Mouse (Mus musculus) right cerebral cortex, postnatal 10 days (tissue): ENCODE data around the gene Fosl2.

ENCODE experiments used
- DNase-seq, 2 experiments: peaks; one replicate each; pipeline ENCODE4 v3.0.0; 2021; ENCODE audit warnings: low spot score in 2 of 2

Fosl2 gene

GRCm38 (mm10) chr5:32135336-32136206, at the start of gene Fosl2:
Fosl2 (plus strand) TSS chr5:32135801.
- peak; percentile 96 to 97 for DNase-seq

GRCm38 (mm10) chr5:32085971-32086370, 49.6 kb upstream of the Fosl2 start:
- DNase-seq: no peak

- no peak for DNase-seq
These were observed 49.0 kb upstream of the Fosl2 start for GRCm38 (mm10) chr5:32086526-32087090.

GRCm38 (mm10) chr5:32089481-32089880, 46.1 kb upstream of the Fosl2 start:
- no peak for DNase-seq

GRCm38 (mm10) chr5:32092281-32092680, 43.3 kb upstream of the Fosl2 start:
- DNase-seq: no peak

GRCm38 (mm10) chr5:32098691-32099090, 36.9 kb upstream of the Fosl2 start:
- no peak for DNase-seq

- peak; percentile 48 to 59 for DNase-seq
These were observed 33.1 kb upstream of the Fosl2 start for GRCm38 (mm10) chr5:32102484-32102883.

GRCm38 (mm10) chr5:32102971-32103431, 32.6 kb upstream of the Fosl2 start:
- DNase-seq: no peak

- DNase-seq: no peak
These were observed 32.1 kb upstream of the Fosl2 start for GRCm38 (mm10) chr5:32103545-32103944.

GRCm38 (mm10) chr5:32104119-32104990, 31.2 kb upstream of the Fosl2 start:
- DNase-seq: no peak

GRCm38 (mm10) chr5:32106473-32107140, 29.0 kb upstream of the Fosl2 start:
- DNase-seq: no peak

GRCm38 (mm10) chr5:32110651-32111050, 24.9 kb upstream of the Fosl2 start:
- DNase-seq: no peak

- DNase-seq: no peak
These were observed 23.2 kb upstream of the Fosl2 start for GRCm38 (mm10) chr5:32112206-32112916.

- no peak for DNase-seq
These were observed 14.7 kb upstream of the Fosl2 start for GRCm38 (mm10) chr5:32120901-32121376.

GRCm38 (mm10) chr5:32121936-32122335, 13.7 kb upstream of the Fosl2 start:
- no peak for DNase-seq

GRCm38 (mm10) chr5:32122363-32122762, 13.2 kb upstream of the Fosl2 start:
- DNase-seq: no peak

- DNase-seq: no peak
These were observed 10.6 kb upstream of the Fosl2 start for GRCm38 (mm10) chr5:32124957-32125356.

- DNase-seq: no peak
These were observed 8.4 kb upstream of the Fosl2 start for GRCm38 (mm10) chr5:32127226-32127625.

- no peak for DNase-seq
These were observed 7.7 kb upstream of the Fosl2 start for GRCm38 (mm10) chr5:32127927-32128326.

- DNase-seq: peak; percentile 60 to 70
These were observed 2.6 kb upstream of the Fosl2 start for GRCm38 (mm10) chr5:32132971-32133501.
